Mouse (Mus musculus) c-Kit-positive CD71-positive TER-119-negative erythroid progenitor cells, embryonic 14.5 days (primary cell): ENCODE measurements at regions not wholly inside any gene's neighbourhood (a gene's known extent, or its start where the extent isn't known, plus 50 kb on each side); places are given as distances from the start of the nearest gene placed in this dataset.

Source experiments
- DNase-seq: peaks from one replicate; pipeline ENCODE4 v3.0.0-alpha.2; 2013; ENCODE audit warnings: low read depth

DNA sequence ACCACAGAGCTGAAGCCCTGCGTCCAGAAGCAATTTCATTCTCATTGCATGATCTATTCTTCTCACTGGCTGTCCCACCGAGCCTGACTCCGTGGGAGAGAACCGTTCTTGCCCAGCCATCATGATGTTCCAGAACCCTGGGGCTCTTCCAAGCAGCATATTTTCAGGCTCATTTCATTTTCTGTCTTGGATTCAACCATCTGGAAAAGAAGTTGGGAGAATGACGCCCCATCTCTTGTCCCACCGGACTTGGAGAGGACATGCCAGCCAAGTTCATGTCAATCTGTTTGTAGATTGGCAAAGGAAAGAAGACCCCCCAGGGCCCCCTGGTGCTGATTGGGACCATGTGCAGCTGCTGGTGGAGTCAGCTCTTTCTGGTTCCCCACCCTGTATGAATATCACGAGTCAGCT lies 1400.5 kb upstream of the Lrrc6 start:
- DNase-seq: no peak

GRCm38 (mm10) chr15:67899772-67900171 lies 1399.1 kb upstream of the Lrrc6 start:
- no peak for DNase-seq

DNA sequence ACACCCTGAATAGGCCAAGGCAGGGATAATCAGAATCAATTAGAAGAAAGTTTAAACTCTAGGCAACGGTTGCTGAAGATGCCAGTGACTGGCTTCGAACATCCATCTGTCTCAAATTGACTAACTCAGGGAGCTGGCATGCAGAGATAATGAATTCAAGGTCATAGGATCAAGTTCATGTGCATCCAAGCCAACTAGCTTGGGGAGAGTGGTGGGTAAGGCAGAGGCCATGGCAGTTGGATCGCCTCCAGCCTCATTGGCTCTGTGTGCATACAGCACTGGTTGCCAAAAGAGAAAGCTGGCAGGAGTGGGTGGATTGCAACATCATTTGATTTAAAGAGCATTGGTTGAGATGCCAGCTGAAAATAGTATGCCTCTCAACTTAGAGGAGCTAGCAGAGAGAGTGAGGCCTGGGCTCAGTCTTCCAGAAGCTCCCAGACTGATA lies 1398.3 kb upstream of the Lrrc6 start:
- DNase-seq: no peak

DNA sequence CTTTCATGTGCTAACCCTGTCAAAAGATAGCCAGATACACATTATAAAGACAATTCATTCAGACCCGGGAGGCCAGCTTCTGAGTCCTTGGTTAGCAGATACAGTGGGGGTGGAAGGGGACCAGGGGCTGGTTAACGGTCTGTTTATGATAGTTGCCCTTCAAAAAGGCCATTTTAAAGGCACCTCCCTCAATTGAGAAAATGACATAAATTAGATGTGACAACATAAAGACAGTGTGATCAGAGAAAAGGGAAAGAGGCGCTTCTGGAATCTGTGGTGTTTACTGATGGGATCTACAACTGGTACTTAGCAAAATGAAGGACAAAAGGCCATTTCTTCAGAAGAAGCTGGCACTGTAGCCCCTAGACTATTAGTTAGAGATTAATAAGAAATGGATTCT lies 1391.4 kb upstream of the Lrrc6 start:
- no peak for DNase-seq

DNA sequence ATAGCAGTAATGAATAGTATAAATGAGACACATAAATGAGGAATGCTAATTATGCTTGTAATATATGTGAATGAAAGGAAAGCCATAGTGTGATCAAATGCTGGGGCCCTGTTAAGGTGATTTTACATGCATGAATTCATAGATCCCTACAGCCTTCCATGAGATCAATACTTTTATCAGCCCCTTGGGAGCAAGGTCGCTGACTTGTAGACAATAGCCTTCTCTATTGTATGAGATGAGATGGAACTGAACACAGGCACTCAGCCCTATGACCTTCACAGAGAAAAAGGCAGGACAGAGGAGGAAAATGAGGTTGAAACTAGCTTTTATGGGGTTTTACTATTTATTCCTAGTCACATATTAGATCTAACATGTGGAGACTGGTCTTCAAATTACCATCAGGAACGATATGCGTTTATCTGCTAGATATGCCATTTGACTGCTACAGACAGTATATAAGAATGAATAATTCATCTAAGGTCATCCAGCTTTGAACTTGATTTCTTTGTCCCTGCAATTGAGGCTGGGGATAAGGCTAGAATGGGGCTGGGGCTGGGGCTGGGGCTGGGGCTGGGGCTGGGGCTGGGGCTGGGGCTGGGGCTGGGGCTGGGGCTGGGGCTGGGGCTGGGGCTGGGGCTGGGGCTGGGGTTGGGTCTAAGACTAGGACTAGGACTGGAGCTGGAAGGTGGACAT lies 1390.0 kb upstream of the Lrrc6 start:
- no peak for DNase-seq

GRCm38 (mm10) chr15:67888548-67888947 lies 1387.8 kb upstream of the Lrrc6 start:
- DNase-seq: no peak

DNA sequence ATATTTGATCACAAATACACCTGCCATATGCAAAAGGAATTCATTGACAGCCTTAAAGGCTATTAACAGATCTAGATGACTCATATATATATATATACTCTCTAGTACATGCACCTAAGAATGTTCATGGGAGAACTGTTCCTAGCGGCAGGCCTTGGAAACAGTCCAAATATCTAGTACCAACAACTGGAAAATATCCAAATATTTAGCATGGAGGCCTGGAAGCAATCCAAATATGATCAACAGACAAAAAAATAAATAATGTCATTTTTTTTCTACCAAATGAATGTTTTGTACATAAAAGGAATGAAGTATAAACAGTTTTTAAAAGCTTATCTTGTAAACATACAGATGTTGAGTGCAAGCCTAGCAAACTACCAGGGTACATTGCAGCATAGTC lies 1354.6 kb upstream of the Lrrc6 start:
- DNase-seq: no peak

GRCm38 (mm10) chr15:67850118-67850517 lies 1349.4 kb upstream of the Lrrc6 start:
- DNase-seq: no peak

DNA sequence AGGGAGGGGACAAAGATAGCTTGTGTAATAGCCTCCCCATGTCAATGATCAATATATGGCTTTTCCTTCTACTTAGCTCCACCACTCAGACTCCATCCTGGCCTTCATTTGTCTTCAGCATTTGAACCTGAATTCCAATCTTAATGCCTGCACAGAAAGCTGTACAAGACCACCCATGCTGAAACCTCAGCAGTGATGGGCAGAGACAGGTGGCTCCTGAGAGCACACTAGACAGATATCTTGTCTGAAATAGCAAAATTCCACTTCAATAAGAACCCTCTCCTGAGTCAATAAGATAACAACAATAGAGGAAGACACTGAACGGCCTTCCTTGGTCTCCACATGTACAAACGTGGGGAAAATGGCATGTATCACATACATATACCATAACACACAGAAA lies 1345.0 kb upstream of the Lrrc6 start:
- DNase-seq: no peak

DNA sequence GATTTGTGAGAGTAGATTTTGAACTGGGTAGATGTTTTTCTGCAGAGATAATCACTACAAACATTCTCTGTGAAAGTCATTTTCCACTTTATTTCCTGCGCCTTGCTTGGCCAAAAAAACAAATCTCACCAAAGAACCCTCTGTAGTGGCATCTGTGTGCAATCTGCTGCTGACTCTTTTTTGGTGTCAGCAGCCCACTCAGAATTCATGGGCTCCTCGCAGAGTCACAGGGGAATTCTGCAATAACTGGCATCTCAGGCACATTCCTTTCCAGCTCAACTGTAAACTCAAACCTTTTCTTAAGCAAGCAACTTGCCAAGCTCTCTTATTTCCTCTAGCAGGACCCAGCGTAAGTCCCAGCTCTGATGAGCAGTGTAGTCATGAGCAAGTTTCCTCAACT lies 1340.0 kb upstream of the Lrrc6 start:
- no peak for DNase-seq

DNA sequence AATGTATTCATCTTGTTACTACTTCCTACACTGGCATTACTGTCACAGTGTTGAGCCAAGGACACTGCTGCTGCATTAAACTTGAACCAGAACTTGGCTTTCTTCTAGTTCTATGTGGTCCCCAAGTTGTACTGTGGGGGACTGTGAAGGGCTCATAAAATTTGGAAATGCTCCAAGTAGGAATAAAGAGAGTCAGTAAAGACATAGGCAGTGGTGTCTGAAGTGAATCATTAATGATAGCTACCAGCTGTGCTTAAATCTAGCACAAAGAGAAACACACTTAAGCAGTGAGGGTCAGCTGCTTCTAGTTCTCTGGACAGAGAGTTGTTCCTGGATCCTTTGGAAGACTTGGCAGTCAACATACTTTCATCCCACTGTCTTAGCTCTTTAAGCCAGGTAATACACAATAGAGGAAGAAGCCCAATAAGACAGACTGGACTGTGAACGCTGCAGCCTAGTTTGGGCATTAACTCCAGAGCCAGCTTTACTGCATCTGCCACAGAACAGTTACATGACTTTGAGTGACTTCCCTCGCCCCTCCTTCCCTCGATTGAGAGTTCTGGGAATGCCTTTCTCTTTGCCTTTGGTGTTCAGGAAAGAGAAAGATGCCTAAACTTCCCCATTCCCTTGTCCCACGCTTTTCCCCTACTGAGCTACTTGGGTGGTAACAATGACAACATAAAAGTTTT lies 1325.2 kb upstream of the Lrrc6 start:
- no peak for DNase-seq

DNA sequence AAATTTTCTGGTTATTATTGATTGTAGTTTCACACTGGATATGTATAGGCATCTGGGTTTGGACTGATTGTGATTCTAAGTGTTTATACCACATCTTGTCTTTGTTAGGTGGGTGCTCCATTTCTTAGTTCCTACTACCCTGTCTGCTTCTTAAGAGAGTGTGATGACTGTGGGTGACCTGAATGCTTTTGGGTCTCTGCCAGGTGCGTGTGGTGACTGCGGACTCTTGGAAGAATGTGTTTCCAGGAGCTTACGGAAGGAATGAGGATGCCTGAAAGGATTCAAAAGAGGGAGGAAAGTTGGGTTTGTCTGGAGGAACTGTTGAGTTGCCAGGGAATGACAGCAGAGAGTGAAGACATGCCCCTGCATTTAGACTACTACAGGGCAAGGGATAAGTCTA lies 1322.5 kb upstream of the Lrrc6 start:
- DNase-seq: no peak

GRCm38 (mm10) chr15:67799871-67800270 lies 1299.2 kb upstream of the Lrrc6 start:
- DNase-seq: no peak

DNA sequence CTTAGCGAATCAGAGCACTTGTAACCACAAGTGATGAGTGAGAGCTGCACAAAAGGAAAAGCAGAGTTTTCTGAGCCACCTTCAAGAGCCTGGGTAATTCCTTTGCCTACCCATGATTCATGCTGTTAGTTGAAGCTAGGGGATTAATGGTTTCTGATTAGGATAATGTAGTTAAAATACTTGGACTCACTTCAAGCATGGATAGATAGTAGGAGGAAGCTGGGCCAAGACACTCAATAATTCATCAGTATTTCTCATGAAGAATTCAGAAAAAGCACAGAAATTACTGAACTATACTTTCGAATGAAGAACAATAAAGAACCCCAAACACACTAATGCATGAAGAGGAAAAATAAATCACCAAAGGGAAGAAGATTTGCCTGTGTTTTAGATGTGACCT lies 1294.9 kb upstream of the Lrrc6 start:
- DNase-seq: no peak

DNA sequence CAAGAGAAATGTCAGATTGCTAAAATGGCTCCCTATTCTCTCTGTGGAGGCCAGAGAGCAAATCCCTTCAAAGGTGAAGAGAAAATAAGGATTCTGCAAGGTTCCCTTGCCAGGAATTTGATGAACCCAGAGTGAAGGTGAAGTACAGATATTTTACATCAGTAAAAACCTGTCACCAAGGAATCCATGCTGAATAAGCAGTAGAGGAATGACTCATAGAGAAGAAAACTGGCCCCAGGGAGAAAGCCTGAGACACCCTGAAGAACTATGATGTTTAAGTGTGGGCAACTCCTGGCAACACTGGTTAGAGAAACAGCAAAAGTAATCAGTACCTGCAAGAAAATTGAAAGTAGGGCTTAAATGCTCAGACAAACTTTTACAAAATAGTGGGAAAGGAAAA lies 1292.1 kb upstream of the Lrrc6 start:
- DNase-seq: no peak

DNA sequence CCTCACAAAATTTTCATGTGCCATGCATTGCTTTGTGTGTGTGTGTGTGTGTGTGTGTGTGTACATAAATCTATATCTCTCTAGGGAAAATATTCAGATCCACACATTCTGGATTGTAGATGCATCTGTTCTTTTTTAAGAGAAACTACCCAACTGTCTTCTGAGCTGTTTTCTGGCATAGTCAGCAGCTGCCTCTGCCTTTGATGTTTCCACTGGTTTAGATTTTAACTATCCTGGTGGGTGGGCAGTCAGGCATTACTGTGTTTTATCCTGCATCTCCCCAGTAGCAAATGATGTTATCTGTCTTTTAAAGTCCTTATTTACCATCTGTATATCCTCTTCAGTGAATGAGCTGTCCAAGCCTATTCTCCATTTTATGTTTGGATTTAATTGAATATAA lies 1287.9 kb upstream of the Lrrc6 start:
- no peak for DNase-seq

- DNase-seq: no peak
Measured at GRCm38 (mm10) chr15:67785583-67785982, 1284.9 kb upstream of the Lrrc6 start.

DNA sequence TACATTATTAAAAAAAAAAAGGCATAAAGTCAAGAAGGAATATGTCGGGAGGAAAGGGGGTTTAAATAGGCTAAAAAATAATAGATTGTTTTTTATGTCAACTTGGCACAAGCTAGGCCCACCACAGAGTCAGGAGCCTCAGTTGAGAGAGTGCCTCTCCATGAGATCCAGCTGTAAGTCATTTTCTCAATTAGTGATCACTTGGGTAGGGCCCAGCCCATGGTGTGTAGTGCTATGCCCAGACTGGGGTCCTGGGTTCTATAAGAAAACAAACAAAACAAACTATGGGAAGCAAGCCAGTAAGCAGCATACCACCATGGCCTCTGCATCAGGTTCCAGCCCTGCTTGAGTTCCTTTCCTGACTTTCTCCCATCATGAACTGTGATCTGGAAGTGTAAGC lies 1283.0 kb upstream of the Lrrc6 start:
- DNase-seq: no peak

- no peak for DNase-seq
Measured at GRCm38 (mm10) chr15:67782505-67782904, 1281.8 kb upstream of the Lrrc6 start.

GRCm38 (mm10) chr15:67780856-67781255 lies 1280.1 kb upstream of the Lrrc6 start:
- no peak for DNase-seq

DNA sequence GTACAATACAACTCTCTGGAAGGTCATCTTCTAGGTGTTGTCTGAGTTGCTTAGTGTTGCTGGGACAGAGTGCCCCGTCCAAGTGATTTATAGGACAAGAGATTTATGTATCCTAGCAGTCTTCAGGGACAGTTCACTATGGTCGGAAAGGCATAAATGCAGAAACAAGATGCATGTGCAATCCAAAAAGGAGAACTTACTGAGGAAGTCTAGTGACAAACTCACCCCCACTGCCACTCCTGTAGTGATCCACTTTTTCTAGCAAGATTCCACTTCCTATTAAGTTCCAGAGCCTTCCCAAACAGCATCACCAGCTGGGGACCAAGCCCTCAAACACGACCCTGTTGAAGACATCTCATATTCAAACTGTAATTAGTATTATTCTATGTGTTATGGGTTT lies 1266.9 kb upstream of the Lrrc6 start:
- no peak for DNase-seq

DNA sequence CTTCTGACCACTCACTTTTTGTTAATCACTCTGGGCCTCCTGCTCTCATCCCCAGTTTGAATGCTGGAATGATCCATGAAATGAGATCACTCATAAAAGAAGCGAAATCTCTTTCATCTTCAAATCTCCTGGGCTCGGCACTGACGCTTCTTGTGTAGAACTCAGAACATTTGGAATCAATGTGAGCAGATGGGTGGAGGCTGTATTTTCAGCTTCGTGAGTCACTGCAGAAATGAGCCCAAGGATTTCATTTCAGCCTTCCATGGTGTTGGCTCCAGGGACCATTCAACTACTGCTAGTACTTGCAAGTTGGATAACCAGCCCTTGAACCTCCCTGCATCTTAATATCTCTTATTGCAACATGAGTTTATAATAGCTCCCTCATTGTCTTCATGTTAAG lies 1258.5 kb upstream of the Lrrc6 start:
- DNase-seq: no peak

DNA sequence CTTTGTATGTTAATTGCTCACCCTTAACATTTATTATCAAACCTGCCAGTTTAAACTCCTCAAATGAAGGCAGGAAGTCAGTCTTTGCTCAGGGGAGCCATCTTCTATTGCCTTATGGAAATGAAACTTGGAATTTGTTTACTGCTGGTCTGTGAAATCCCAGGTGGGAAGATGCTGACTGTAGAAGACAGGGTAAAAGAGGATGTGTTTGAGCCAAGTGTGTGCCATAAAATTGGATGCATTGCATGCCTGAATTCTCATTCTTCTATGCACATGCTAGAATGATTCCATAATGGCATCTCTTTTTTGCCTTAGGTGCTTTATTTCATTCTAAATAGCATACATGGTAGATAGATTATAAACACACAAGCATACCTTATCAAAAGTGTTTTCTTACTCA lies 1249.9 kb upstream of the Lrrc6 start:
- no peak for DNase-seq

- no peak for DNase-seq
Measured at GRCm38 (mm10) chr15:67743332-67743731, 1242.6 kb upstream of the Lrrc6 start.
